Mouse (Mus musculus): ENCODE results near the gene Il23a.

DNA sequence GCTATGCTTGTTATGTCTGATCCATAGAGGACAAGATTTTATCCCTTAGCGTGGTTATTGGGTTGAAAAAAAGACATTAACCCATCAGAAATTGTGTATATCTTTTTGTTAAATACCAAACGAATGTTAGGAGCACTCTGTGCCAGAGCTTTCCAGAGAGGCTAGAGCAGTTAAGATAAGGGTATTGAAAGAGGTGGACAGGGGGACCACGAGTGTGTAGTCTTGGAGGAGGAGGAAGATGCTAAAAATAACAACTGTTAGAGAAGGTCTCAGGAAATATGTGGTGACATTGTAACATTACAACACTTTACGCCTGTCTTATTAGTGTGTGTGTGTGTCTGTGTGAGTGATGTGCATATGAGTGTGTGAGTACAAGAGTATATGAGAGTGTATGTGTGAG is 12.3 kb upstream of the Il23a start:
- TF ChIP-seq CTCF (IDR thresholded peaks at IDR 0.05; ENCODE audit: borderline replicate concordance, insufficient read depth, low read length) = no peak
- TF ChIP-seq POLR2A (IDR thresholded peaks at IDR 0.05; ENCODE audit: low read depth, low read length) = no peak
